Mouse (Mus musculus) layer of hippocampus, adult 2 months (tissue): Measurements from ENCODE around the gene Hgfac. TPM values are rescaled to one million over a fixed set of nuclear protein-coding genes. Genes with fewer than 3 reads are reported as not detected.

Experiments used
- DNase-seq, 2 experiments: peaks; one replicate each; pipeline ENCODE4 v3.0.0; 2022; ENCODE audit warnings: low spot score in 2 of 2
- H3K27ac ChIP-seq: fragments of 200-600 bp; 2 replicates; pipeline ENCODE4 v1.8.1; 2022
- H3K4me3 ChIP-seq: fragments of 200-600 bp; 2 replicates; pipeline ENCODE4 v1.8.1; 2022; ENCODE audit warnings: mild to moderate bottlenecking
- CTCF ChIP-seq: fragments of 200-600 bp; conservative IDR thresholded peaks from 2 replicates; pipeline ENCODE4 v1.8.1; 2022; ENCODE audit warnings: antibody characterized with exemption, mild to moderate bottlenecking, moderate library complexity
- total RNA-seq, 2 experiments: library from RNA; stranded (reverse); gene quantifications; 2 replicates each; pipeline ENCODE4 v1.2.3; 2021

Hgfac gene
- total RNA-seq, 2 experiments from 2014 or later: 1.5 to 1.8 TPM

GRCm38 (mm10) chr5:35054628-35055027 is 13.3 kb downstream of the Hgfac start:
- Histone ChIP-seq H3K4me3 (no peak overlapping the region), H3K27ac (no peak overlapping the region)
- DNase-seq: no peak
- TF ChIP-seq CTCF: no peak

- TF ChIP-seq CTCF: no peak
- Histone ChIP-seq H3K27ac (no peak overlapping the region), H3K4me3 (no peak overlapping the region)
- DNase-seq: no peak
Observed at GRCm38 (mm10) chr5:35055076-35055475, 13.8 kb downstream of the Hgfac start.

GRCm38 (mm10) chr5:35056604-35057432 is 15.5 kb downstream of the Hgfac start, which contains the start of gene Dok7:
Gene Dok7 (plus strand): TSS chr5:35056766.
- DNase-seq: peak; percentile 40 to 43
- Histone ChIP-seq H3K27ac (peak within 1 kb of the TSS; percentile 91), H3K4me3 (peak within 1 kb of the TSS; percentile 63)
- TF ChIP-seq CTCF: peak; percentile 65

- H3K4me3 ChIP-seq: peak overlapping the region; percentile 63
- no peak for DNase-seq
- TF ChIP-seq CTCF: no peak
- H3K27ac ChIP-seq: peak overlapping the region; percentile 91
Observed at GRCm38 (mm10) chr5:35057582-35057981, 16.3 kb downstream of the Hgfac start.

GRCm38 (mm10) chr5:35058216-35058615 is 16.9 kb downstream of the Hgfac start:
- peak overlapping the region; percentile 63 for H3K4me3 ChIP-seq
- no peak for DNase-seq
- no peak for TF ChIP-seq CTCF
- peak overlapping the region; percentile 62 for H3K27ac ChIP-seq

- no peak for TF ChIP-seq CTCF
- Histone ChIP-seq H3K27ac (0 out of 2 replicates have a peak overlapping the region, but pooled peaks have one; percentile 10), H3K4me3 (no peak overlapping the region)
- no peak for DNase-seq
Observed at GRCm38 (mm10) chr5:35060098-35060497, 18.8 kb downstream of the Hgfac start.

GRCm38 (mm10) chr5:35069841-35070240 is 28.5 kb downstream of the Hgfac start:
- H3K4me3 ChIP-seq: no peak overlapping the region
- no peak for DNase-seq
- no peak for TF ChIP-seq CTCF
- H3K27ac ChIP-seq: no peak overlapping the region

- no peak for DNase-seq
- H3K4me3 ChIP-seq: no peak overlapping the region
- H3K27ac ChIP-seq: no peak overlapping the region; the same call in 1 of the 2 replicates
- no peak for TF ChIP-seq CTCF
Observed at GRCm38 (mm10) chr5:35070314-35070713, 29.0 kb downstream of the Hgfac start.

GRCm38 (mm10) chr5:35070953-35071352 is 29.6 kb downstream of the Hgfac start:
- DNase-seq: peak in 1 of 2 experiments; percentile 28
- H3K4me3 ChIP-seq: no peak overlapping the region
- peak overlapping the region; percentile 33; the same call in 1 of the 2 replicates for H3K27ac ChIP-seq
- no peak for TF ChIP-seq CTCF

GRCm38 (mm10) chr5:35071855-35072254 is 30.5 kb downstream of the Hgfac start:
- no peak for DNase-seq
- Histone ChIP-seq H3K27ac (no peak overlapping the region), H3K4me3 (no peak overlapping the region)
- no peak for TF ChIP-seq CTCF

GRCm38 (mm10) chr5:35073235-35073634 is 31.9 kb downstream of the Hgfac start:
- H3K4me3 ChIP-seq: no peak overlapping the region
- DNase-seq: no peak
- no peak for TF ChIP-seq CTCF
- no peak overlapping the region for H3K27ac ChIP-seq

GRCm38 (mm10) chr5:35073992-35074391 is 32.7 kb downstream of the Hgfac start:
- TF ChIP-seq CTCF: no peak
- Histone ChIP-seq H3K27ac (no peak overlapping the region), H3K4me3 (no peak overlapping the region)
- no peak for DNase-seq

GRCm38 (mm10) chr5:35076369-35076768 is 35.1 kb downstream of the Hgfac start:
- Histone ChIP-seq H3K4me3 (no peak overlapping the region), H3K27ac (no peak overlapping the region)
- no peak for TF ChIP-seq CTCF
- DNase-seq: no peak

- TF ChIP-seq CTCF: no peak
Observed at GRCm38 (mm10) chr5:35079101-35079500, 37.8 kb downstream of the Hgfac start.

More at GRCm38 (mm10) chr5:35079101-35079500, 37.8 kb downstream of the Hgfac start:
- DNase-seq: no peak
- Histone ChIP-seq H3K27ac (no peak overlapping the region), H3K4me3 (no peak overlapping the region)
